Mouse (Mus musculus) layer of hippocampus, postnatal 25 days (tissue): ENCODE data around the gene Gm21860. TPM values are rescaled to one million over a fixed set of nuclear protein-coding genes. Genes with fewer than 3 reads are reported as not detected.
"Not testable (repeated sequence)": the region's sequence is repeated elsewhere in the genome, so short reads cannot be mapped to it uniquely, and the experiment has no call there.

Experiments used
- DNase-seq, 2 experiments: peaks; one replicate each; pipeline ENCODE4 v3.0.0; 2022; ENCODE audit warnings: mixed read lengths in 2 of 2, low spot score in 1 of 2; ENCODE audit errors: extremely low spot score in 1 of 2
- total RNA-seq, 2 experiments: library from RNA; stranded (reverse); gene quantifications; 2 replicates each; pipeline ENCODE4 v1.2.3; 2021

Gm21860 gene
- total RNA-seq, 2 experiments from 2014 or later = not detected

DNA sequence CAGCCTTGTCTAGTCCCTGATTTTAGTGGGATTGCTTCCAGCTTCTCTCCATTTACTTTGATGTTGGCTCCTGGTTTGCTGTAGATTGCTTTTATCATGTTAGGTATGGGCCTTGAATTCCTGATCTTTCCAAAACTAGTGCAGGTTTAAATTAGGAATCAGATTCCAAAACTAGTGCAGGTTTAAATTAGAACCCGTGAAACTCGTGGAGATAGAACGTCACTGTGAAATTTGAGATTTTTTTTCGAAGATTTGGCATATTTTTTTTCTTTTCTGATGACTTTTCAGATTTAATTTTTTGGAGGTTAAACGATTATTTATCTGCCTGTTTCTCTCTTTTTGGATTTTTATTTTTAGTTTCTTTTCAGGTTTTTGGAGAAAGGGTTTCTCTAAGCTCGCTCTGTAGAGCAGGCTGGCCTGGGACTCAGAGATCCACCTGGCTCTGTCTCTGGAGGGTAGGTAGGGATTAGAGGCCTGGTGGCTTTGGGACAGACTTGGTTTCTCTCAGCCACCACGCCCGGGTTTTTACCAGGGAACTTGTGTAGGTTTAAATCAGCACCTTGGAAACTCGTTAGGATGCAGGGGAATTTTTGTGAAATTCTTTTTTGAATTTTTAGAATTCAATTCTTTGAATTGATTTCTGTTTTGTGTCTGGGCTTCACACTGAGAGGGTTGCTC, 20.8 kb downstream of the Gm21860 start:
- peak in 1 of 2 experiments; percentile 57 for DNase-seq

DNA sequence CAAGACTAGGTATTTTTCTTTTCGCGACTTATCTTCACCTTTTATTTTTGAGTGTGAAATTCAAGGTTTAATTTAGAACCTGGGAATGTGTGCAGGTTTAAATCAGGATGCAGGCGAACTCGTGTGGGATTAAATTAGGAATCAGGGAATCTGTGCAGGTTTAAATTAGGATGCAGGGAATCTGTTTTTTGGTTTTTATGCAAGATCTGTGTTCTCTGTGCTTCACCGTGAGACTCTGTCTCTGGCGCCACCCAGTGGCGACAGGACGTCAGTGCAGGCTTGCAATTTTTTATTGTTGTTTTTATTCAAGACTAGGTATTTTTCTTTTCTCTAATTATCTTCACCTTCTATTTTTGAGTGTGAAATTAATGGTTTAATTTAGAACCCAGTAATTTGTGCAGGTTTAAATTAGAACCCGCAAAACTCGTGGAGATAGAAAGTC, 22.5 kb downstream of the Gm21860 start:
- DNase-seq = peak in 1 of 2 experiments; percentile 21

DNA sequence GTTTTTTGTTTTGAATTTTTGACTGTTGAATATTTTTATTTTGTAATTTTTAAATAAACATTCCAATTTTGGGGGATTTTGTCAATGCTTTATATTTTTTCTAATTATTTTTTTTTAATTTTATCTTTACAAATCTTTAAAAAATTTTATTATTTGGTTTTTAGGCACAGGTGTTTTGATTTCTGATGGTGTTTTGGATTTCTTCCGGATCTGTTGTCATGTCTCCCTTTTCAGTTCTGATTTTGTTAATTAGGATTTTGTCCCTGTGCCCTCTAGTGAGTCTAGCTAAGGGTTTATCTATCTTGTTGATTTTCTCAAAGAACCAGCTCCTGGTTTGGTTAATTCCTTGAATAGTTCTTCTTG, 23.0 kb downstream of the Gm21860 start:
- DNase-seq = not testable (repeated sequence)

DNA sequence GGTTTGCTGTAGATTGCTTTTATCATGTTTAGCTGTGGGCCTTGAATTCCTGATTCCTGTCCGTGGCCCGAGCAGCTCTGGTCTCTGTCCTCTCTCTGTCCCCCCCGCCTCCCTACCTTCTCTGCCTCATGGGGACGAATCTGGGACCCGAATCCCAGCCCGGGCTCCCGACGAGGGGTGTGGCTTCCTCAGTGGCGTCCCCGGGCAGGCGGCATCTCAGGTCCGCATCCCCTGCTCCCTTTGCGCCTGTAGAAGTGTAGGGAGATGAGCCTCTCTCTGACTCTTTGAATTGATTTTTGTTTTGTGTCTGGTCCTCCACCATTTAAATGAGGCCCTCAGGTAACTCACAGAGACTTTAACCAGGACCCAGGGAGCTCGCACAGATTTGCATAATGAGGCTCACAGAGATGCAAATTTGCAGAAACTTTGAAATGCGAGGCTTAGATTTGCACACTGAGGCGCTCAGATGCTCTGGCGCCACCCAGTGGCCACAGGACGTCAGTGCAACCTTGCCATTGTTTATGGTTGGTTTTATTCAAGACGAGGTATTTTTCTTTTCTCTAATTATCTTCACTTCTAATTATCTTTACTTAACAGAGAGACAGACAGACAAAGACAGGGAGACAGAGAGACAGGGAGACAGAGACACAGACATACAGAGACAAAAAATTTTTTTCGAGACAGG, 23.6 kb downstream of the Gm21860 start:
- DNase-seq = not testable (repeated sequence)

DNA sequence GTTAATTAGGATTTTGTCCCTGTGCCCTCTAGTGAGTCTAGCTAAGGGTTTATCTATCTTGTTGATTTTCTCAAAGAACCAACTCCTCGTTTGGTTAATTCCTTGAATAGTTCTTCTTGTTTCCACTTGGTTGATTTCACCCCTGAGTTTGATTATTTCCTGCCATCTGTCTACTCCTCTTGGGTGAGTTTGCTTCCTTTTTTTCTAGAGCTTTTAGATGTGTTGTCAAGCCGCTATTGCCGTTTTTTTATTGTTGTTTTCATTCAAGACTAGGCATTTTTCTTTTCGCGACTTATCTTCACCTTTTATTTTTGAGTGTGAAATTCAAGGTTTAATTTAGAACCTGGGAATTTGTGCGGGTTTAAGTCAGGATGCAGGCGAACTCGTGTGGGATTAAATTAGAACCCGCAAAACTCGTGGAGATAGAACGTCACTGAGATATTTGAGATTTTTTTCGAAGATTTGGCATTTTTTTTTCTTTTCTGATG, 24.8 kb downstream of the Gm21860 start:
- DNase-seq = not testable (repeated sequence)

DNA sequence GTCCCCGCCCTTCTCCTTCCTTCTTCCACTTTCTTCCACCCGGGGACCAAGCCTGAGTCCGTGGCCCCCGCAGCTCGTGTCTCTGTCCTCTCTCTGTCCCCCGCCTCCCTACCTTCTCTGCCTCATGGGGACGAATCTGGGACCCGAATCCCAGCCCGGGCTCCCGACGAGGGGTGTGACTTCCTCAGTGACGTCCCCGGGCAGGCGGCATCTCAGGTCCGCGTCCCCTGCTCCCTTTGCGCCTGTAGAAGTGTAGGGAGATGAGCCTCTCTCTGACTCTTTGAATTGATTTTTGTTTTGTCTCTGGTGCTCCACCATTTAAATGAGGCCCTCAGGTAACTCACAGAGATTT, 25.7 kb downstream of the Gm21860 start:
- DNase-seq = not testable (repeated sequence)

DNA sequence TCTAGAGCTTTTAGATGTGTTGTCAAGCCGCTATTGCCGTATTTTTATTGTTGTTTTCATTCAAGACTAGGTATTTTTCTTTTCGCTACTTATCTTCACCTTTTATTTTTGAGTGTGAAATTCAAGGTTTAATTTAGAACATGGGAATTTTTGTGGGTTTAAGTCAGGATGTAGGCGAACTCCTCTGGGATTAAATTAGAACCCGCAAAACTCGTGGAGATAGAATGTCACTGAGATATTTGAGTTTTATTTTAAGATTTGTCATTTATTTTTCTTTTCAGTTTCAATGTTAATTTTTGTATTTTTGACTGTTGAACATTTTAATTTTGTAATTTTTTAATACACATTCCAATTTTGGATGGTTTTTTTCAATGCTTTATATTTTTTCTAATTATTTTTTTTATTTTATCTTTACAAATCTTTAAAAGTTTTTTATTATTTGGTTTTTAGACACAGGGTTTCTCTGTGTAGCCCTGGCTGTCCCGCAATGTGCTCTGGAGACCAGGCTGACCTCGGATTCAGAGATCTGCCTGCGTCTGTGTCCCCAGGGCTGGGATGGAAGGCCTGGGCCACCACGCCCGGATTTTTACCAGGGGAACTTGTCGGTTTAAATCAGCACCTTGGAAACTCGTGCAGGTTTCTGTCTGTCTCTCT, 26.2 kb downstream of the Gm21860 start:
- DNase-seq = not testable (repeated sequence)

DNA sequence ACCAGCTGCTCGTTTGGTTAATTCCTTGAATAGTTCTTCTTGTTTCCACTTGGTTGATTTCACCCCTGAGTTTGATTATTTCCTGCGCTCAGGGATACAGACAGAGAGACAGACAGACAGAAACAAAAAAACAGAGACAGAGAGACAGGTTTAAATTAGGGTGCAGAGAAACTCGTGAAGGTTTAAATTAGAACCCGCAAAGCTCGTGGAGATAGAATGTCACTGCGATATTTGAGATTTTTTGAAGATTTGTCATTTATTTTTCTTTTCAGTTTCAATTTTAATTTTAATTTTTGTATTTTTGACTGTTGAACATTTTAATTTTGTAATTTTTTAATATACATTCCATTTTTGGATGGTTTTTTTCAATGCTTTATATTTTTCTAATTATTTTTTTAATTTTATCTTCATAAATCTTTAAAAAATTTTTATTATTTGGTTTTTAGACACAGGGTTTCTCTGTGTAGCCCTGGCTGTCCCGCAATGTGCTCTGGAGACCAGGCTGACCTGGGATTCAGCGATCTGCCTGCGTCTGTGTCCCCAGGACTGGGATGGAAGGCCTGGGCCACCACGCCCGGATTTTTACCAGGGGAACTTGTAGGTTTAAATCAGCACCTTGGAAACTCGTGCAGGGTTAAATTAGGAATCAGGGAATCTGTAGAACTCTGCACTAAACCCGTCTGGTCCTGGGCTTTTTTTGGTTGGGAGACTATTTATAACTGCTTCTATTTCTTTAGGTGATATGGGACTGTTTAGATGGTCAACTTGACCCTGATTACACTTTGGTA, 27.3 kb downstream of the Gm21860 start:
- not testable (repeated sequence) for DNase-seq

DNA sequence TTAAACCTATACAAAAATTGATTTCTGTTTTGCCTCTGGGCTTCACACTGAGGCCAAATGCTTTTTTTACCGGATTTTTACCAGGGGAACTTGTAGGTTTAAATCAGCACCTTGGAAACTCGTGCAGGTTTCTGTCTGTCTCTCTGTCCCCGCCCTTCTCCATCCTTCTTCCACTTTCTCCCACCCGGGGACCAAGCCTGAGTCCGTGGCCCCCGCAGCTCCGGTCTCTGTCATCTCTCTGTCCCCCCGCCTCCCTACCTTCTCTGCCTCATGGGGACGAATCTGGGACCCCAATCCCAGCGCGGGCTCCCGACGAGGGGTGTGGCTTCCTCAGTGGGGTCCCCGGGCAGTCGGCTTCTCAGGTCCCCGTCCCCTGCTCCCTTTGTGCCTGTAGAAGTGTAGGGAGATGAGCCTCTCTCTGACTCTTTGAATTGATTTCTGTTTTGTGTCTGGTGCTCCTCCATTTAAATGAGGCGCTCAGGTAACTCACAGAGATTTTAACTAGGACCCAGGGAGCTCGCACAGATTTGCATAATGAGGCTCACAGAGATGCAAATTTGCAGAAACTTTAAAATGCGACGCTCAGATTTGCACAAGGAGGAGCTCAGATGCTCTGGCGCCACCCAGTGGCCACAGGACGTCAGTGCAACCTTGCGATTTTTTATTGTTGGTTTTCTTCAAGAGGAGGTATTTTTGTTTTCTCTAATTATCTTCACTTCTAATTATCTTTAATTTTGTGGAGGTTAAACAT, 28.7 kb downstream of the Gm21860 start:
- not testable (repeated sequence) for DNase-seq

DNA sequence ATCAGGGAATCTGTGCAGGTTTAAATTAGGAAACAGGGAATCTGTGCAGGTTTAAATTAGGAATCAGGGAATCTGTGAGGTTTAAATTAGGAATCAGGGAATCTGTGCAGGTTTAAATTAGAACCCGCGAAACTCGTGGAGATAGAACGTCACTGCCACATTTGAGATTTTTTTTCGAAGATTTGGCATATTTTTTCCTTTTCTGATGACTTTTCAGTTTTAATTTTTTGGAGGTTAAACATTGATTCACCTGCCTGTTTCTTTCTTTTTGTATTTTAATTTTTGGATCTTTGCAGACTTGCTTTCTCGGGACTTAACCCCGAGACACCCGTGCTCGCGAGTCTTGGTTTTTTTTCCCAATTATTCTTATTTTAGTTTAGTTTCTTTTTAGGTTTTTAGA, 29.5 kb downstream of the Gm21860 start:
- DNase-seq = not testable (repeated sequence)

DNA sequence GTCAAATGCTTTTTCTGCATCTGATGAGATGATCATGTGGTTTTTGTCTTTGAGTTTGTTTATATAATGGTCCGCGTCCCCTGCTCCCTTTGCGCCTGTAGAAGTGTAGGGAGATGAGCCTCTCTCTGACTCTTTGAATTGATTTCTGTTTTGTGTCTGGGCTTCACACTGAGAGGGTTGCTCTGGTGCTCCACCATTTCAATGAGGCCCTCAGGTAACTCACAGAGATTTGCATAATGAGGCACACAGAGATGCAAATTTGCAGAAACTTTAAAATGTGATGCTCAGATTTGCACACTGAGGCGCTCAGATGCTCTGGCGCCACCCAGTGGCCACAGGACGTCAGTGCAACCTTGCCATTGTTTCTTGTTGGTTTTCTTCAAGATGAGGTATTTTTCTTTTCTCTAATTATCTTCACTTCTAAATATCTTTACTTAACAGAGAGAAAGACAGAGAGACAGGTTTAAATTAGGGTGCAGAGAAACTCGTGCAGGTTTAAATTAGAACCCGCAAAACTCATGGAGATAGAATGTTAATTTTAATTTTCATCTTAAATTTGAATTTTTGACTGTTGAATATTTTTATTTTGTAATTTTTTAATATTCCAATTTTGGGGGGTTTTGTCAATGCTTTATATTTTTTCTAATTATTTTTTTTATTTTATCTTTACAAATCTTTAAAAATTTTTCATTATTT, 30.5 kb downstream of the Gm21860 start:
- not testable (repeated sequence) for DNase-seq

DNA sequence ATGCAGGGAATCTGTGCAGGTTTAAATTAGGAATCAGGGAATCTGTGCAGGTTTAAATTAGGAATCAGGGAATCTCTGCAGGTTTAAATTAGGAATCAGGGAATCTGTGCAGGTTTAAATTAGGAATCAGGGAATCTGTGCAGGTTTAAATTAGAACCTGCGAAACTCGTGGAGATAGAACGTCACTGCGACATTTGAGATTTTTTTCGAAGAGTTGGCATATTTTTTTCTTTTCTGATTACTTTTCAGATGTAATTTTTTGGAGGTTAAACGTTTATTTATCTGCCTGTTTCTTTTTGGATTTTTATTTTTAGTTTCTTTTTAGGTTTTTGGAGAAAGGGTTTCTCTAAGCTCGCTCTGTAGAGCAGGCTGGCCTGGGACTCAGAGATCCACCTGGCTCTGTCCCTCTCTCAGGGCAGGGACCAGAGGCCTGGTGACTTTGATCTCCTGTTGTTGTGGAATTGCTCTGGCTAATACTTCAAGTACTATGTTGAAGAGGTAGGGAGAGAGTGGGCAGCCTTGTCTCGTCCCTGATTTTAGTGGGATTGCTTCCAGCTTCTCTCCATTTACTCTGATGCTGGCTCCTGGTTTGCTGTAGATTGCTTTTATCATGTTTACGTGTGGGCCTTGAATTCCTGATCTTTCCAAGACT, 31.2 kb downstream of the Gm21860 start:
- DNase-seq = peak; percentile 11 to 48

DNA sequence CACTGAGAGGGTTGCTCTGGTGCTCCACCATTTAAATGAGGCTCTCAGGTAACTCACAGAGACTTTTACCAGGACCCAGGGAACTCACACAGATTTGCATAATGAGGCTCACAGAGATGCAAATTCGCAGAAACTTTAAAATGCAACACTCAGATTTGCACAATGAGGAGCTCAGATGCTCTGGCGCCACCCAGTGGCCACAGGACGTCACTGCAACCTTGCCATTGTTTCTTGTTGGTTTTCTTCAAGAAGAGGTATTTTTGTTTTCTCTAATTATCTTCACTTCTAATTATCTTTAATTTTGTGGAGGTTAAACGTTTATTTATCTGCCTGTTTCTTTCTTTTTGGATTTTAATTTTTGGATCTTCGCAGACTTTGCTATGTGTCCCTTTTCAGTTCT, 34.1 kb downstream of the Gm21860 start:
- DNase-seq = not testable (repeated sequence)

DNA sequence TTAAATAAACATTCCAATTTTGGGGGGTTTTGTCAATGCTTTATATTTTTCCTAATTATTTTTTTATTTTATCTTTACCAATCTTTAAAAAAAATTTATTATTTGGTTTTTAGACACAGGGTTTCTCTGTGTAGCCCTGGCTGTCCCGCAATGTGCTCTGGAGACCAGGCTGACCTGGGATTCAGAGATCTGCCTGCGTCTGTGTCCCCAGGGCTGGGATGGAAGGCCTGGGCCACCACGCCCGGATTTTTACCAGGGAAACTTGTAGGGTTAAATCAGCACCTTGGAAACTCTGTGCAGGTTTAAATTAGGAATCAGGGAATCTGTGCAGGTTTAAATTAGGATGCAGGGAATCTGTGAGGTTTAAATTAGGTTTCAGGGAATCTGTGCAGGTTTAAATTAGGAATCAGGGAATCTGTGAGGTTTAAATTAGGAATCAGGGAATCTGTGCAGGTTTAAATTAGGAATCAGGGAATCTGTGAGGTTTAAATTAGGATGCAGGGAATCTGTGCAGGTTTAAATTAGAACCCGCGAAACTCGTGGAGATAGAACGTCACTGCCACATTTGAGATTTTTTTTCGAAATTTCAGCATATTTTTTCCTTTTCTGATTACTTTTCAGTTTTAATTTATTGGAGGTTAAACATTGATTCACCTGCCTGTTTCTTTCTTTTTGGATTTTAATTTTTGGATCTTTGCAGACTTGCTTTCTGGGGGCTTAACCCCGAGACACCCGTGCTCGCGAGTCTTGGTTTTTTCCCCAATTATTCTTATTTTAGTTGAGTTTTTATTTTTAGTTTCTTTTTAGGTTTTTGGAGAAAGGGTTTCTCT, 35.0 kb downstream of the Gm21860 start:
- DNase-seq = not testable (repeated sequence)

DNA sequence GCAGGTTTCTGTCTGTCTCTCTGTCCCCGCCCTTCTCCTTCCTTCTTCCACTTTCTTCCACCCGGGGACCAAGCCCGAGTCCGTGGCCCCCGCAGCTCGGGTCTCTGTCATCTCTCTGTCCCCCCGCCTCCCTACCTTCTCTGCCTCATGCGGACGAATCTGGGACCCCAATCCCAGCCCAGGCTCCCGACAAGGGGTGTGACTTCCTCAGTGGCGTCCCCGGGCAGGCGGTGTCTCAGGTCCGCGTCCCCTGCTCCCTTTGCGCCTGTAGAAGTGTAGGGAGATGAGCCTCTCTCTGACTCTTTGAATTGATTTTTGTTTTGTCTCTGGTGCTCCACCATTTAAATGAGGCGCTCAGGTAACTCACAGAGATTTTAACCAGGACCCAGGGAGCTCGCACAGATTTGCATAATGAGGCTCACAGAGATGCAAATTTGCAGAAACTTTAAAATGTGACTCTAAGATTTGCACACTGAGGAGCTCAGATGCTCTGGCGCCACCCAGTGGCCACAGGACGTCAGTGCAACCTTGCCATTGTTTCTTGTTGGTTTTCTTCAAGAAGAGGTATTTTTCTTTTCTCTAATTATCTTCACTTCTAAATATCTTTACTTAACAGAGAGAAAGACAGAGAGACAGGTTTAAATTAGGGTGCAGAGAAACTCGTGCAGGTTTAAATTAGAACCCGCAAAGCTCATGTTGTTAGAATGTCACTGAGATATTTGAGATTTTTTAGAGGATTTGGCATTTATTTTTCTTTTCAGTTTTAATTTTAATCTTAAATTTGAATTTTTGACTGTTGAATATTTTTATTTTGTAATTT, 35.8 kb downstream of the Gm21860 start:
- DNase-seq = peak; percentile 34 to 71

DNA sequence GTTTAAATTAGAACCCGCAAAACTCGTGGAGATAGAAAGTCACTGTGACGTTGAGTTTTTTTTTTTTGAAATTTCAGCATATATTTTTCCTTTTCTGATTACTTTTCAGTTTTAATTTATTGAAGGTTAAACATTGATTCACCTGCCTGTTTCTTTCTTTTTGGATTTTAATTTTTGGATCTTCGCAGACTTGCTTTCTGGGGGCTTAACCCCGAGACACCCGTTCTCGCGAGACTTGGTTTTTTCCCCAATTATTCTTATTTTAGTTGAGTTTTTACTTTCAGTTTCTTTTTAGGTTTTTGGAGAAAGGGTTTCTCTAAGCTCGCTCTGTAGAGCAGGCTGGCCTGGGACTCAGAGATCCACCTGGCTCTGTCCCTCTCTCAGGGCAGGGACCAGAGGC, 36.6 kb downstream of the Gm21860 start:
- not testable (repeated sequence) for DNase-seq

DNA sequence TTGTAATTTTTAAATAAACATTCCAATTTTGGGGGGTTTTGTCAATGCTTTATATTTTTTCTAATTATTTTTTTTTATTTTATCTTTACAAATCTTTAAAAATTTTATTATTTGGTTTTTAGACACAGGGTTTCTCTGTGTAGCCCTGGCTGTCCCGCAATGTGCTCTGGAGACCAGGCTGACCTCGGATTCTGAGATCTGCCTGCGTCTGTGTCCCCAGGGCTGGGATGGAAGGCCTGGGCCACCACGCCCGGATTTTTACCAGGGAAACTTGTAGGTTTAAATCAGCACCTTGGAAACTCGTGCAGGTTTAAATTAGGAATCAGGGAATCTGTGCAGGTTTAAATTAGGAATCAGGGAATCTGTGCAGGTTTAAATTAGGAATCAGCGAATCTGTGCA, 37.1 kb downstream of the Gm21860 start:
- peak in 1 of 2 experiments; percentile 27 for DNase-seq
